Mouse (Mus musculus) Patski (cell line): Measurements from ENCODE around the gene Nfatc3. TPM values are rescaled to one million over a fixed set of nuclear protein-coding genes. Genes with fewer than 3 reads are reported as not detected.
A peak's percentile ranks its signal among the peaks of the same experiment; 100 is the strongest.

Source experiments
- ATAC-seq: fragments of 100-300 bp; one replicate; pipeline ENCODE4 v1.8.0; 2021
- CTCF ChIA-PET: fragments of 350-600 bp; sonication (Branson Sonifier 250); formaldehyde crosslinking; loops from one replicate; lab custom pipeline; 2022; ENCODE audit warnings: inconsistent platforms; lab: Charles Lee
- POLR2A ChIA-PET: fragments of 350-600 bp; sonication (Branson Sonifier 250); formaldehyde crosslinking; loops from one replicate; lab custom pipeline; 2022; ENCODE audit warnings: antibody characterized with exemption, inconsistent platforms; lab: Charles Lee
- DNase-seq: peaks from one replicate; pipeline ENCODE4 v3.0.0-alpha.2; 2011; ENCODE audit warnings: low read depth, low spot score
- H3K27me3 ChIP-seq: fragments of 371-371 bp; one replicate; pipeline ENCODE4 v1.5.1; 2021
- CTCF ChIP-seq: fragments of 100-300 bp; IDR thresholded peaks from one replicate; pipeline ENCODE4 v1.5.1; 2021
- in situ Hi-C: fragments of 300-500 bp; cut with MboI; formaldehyde crosslinking; loops from 3 replicates; pipeline ENCODE4 v1.11.1; 2018; ENCODE audit warnings: low pct_unique_long_range_greater_than_20kb, mixed read lengths
- polyA plus RNA-seq: library from polyadenylated mRNA; unstranded; gene quantifications from one replicate; pipeline ENCODE4 v1.2.3, GENCODE M21; 2021

Gene Nfatc3
- polyA plus RNA-seq, 1 experiment from 2014 or later = 33.5 TPM

DNA sequence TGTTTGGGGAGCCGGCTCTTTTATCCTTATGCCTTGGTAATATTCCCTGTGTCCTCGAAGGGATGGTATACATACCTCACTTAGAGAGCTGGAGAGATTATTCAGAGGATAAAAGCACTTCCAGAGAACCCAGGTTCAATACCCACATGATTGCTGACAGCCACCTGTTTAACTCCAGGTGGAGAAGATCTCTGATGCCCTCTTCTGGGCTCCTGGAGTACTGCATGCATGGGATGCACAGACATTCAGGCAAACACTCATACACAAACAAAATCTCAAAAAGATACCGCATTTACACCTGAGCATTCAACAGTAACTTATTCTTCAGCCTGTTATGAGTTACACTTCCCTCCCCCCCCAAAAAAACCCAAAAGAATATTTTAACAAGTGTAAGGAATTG is 57.3 kb downstream of the Nfatc3 start:
- in situ Hi-C loops = no loop called here
- H3K27me3 ChIP-seq = no peaks in the 10 kb centered on the region
- ATAC-seq (no peak), DNase-seq (no peak)
- POLR2A ChIA-PET = no interaction called here
- peak; percentile 69 for TF ChIP-seq CTCF
- CTCF ChIA-PET = no interaction called here

DNA sequence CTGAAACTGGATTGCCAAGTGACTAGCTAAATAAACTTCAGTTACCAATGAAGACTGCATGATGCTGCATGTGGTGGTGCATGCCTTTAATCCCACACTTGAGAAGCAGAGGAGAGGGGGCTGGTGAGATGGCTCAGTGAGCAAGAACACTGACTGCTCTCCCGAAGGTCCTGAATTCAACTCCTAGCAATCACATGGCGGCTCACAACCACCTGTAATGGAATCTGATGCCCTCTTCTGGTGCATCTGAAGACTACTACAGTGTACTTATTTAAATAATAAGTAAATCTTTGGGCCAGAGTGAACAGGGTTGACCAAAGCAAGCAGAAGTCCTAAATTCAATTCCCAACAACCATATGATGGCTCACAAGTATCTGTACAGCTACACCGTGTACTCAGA is 64.8 kb downstream of the Nfatc3 start:
- CTCF ChIA-PET = interaction anchor here (1.1 kb wide), 1 partner anchor 42 kb away, joined by 5 read pairs; no protein-coding TSS in a partner anchor
- in situ Hi-C loops = no loop called here
- POLR2A ChIA-PET = no interaction called here

DNA sequence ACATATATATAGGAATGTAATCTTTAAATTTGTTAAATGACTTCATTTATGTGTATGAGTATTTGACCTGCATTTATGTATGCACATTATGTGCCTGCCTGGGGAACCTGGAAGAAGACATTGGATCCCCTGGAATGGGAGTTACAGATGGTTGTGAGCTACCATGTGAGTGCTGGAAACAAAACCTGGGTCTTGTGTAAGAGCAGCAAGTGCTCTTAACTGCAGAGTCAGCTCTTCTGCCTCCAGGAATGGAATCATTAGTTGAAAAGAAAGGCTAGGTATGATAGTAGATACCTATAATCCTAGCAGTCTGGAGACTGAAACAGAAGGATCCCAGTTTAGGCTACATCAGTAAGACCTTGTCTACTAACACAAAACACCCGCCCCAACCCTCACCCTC is 67.4 kb downstream of the Nfatc3 start:
- ChIA-PET CTCF (interaction anchor here (2.2 kb wide), 1 partner anchor 16 kb away, joined by 5 read pairs; no protein-coding TSS in a partner anchor), POLR2A (no interaction called here)
- DNase-seq (no peak), ATAC-seq (no peak)
- H3K27me3 ChIP-seq = no peaks in the 10 kb centered on the region
- no peak for TF ChIP-seq CTCF
- in situ Hi-C loops = no loop called here

More for the DNA sequence above, 64.8 kb downstream of the Nfatc3 start:
- H3K27me3 ChIP-seq = no peaks in the 10 kb centered on the region
- no peak for TF ChIP-seq CTCF
- no peak for ATAC-seq
- DNase-seq = no peak

- H3K27me3 ChIP-seq = no peaks in the 10 kb centered on the region
- CTCF ChIA-PET = no interaction called here
- POLR2A ChIA-PET = no interaction called here
- no peak for DNase-seq
- in situ Hi-C loops = no loop called here
- TF ChIP-seq CTCF = no peak
- no peak for ATAC-seq
These were observed 68.4 kb downstream of the Nfatc3 start for GRCm38 (mm10) chr8:106127054-106127453.

GRCm38 (mm10) chr8:106127882-106128410 is 69.3 kb downstream of the Nfatc3 start:
- DNase-seq = no peak
- no peak for ATAC-seq
- in situ Hi-C loops = no loop called here
- no peak for TF ChIP-seq CTCF
- no peaks in the 10 kb centered on the region for H3K27me3 ChIP-seq
- POLR2A ChIA-PET = no interaction called here
- CTCF ChIA-PET = interaction anchor here (0.9 to 2.0 kb wide), 5 partner anchors 11 to 273 kb away, joined by 3 to 5 read pairs (median 4); partner anchors contain the start of gene Pla2g15

- ATAC-seq = no peak
- in situ Hi-C loops = no loop called here
- ChIA-PET POLR2A (no interaction called here), CTCF (interaction anchor here (1.6 to 2.0 kb wide), 3 partner anchors 13 to 272 kb away, joined by 4 to 5 read pairs (median 4); no protein-coding TSS in a partner anchor)
- H3K27me3 ChIP-seq = no peaks in the 10 kb centered on the region
- TF ChIP-seq CTCF = no peak
- DNase-seq = no peak
These were observed 70.7 kb downstream of the Nfatc3 start for GRCm38 (mm10) chr8:106129232-106129930.

DNA sequence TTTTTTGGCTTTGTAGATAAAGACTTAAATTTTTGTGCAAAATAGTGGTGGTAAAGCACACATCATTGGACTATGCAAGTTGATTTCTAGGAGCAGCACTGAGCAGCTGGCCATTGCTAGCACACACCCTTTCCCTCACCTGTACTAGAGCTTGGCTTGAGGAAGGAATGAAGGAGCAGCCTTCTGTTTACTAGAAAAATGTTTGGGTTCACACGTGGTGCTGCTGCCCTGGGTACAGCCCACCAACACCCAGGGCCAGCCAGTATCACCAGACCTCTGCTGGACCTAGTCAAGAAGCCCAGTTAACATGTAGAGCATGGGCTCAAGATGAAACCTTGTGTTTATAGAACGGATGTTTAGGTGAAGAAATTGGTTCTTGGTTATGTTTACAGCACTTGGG is 71.4 kb downstream of the Nfatc3 start:
- CTCF ChIA-PET = interaction anchor here (2.0 kb wide), 1 partner anchor 21 kb away, joined by 4 read pairs; no protein-coding TSS in a partner anchor
- H3K27me3 ChIP-seq = no peaks in the 10 kb centered on the region
- TF ChIP-seq CTCF = no peak
- ATAC-seq (no peak), DNase-seq (no peak)
- POLR2A ChIA-PET = no interaction called here
- in situ Hi-C loops = no loop called here

DNA sequence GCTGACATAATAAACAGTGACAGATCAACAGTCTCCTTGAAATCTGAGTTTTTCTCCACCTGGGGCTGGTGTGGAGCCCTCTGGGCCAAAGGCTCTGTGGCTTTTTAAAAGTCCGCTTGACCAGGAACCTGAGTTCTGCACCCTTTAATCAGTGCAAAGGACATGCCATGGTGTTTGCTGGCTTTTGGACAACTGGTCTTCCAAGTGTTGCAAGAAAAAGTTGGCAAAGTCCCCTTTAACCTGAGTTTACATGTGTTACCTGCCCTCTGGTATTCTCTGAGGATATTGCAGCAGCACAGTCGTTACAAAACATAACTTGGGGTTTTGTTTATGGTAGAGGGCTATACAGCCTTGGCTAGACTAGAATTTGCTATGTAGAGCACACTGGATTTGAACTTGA is 71.9 kb downstream of the Nfatc3 start:
- POLR2A ChIA-PET = no interaction called here
- ATAC-seq (no peak), DNase-seq (no peak)
- no peaks in the 10 kb centered on the region for H3K27me3 ChIP-seq
- no peak for TF ChIP-seq CTCF
- in situ Hi-C loops = no loop called here
- CTCF ChIA-PET = no interaction called here

DNA sequence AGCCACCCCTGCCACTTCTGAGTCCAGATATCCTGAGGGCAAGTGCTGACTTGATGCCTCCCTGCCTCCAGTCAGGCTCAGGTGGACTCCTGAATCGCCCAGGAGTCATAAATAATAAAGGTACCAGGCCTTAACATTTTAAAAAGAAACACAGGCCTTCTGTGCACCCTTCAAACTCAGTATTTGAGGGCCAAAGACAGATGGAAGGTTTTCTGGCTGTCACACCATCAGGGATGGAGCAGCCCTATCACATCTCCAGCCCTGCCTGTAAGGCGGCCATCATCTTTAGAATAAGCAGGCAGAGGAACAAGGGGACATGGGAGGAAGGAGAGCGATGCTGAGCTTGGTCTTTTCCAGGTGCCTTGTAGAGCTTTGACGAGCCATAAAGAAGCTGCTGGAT is 72.4 kb downstream of the Nfatc3 start:
- in situ Hi-C loops = no loop called here
- DNase-seq (no peak), ATAC-seq (no peak)
- ChIA-PET POLR2A (no interaction called here), CTCF (no interaction called here)
- TF ChIP-seq CTCF = no peak
- no peaks in the 10 kb centered on the region for H3K27me3 ChIP-seq

- no peaks in the 10 kb centered on the region for H3K27me3 ChIP-seq
- no peak for DNase-seq
- TF ChIP-seq CTCF = no peak
- POLR2A ChIA-PET = no interaction called here
- in situ Hi-C loops = no loop called here
- CTCF ChIA-PET = no interaction called here
- ATAC-seq = no peak
These were observed 73.0 kb downstream of the Nfatc3 start for GRCm38 (mm10) chr8:106131488-106132222.

- ATAC-seq (no peak), DNase-seq (no peak)
- TF ChIP-seq CTCF = no peak
- in situ Hi-C loops = no loop called here
- CTCF ChIA-PET = no interaction called here
- no peaks in the 10 kb centered on the region for H3K27me3 ChIP-seq
- POLR2A ChIA-PET = no interaction called here
These were observed 73.7 kb downstream of the Nfatc3 start for GRCm38 (mm10) chr8:106132356-106132755.
